Mouse (Mus musculus): ENCODE results near the gene Hacd1. TPM values are rescaled to one million over a fixed set of nuclear protein-coding genes. Genes with fewer than 3 reads are reported as not detected.

Hacd1 gene
- polyA plus RNA-seq, 1 experiment from 2014 or later: 85.7 TPM

DNA sequence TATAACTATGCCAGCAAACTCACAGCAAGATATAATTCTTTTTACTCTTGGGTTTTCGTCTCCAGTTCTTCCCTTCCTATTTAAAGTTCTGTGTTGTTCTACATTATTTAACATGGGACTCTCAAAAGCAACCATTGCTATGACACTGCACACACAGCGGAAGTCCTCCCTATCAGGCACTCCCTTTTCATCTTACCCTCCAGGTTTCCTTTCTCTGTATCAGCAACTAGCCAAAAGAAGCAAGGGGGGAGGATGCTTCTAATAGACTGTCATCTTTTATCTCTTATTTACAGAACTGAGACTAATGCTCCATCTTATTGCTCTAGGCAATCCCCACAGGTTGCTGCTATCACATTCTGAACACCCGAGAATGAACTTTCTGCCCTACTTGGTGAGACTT is 120.6 kb downstream of the Hacd1 start:
- WGBS: 68% methylated on average over 3 of the region's 3 CpGs
- no peaks in the 10 kb centered on the region for H3K9me3 ChIP-seq (ENCODE audit: control insufficient read depth)
- H3K9ac ChIP-seq (ENCODE audit: low read depth, low read length): no peak overlapping the region
- no peak overlapping the region for H3K4me2 ChIP-seq (replicated peaks; ENCODE audit: low read depth)
- H3K27me3 ChIP-seq (replicated peaks; ENCODE audit: control insufficient read depth, insufficient read depth, low read length): no peaks in the 10 kb centered on the region
- no peak overlapping the region for H3K4me3 ChIP-seq (ENCODE audit: low read depth, low read length)
- no peak for TF ChIP-seq CTCF (IDR thresholded peaks at IDR 0.05; ENCODE audit: low read depth)
- H3K4me1 ChIP-seq (replicated peaks; ENCODE audit: control insufficient read depth, insufficient read depth, low read length): no peaks in the 10 kb centered on the region
- ATAC-seq: no peak
- H3K36me3 ChIP-seq (ENCODE audit: control insufficient read depth, insufficient read depth): no peaks in the 10 kb centered on the region
- H3K27ac ChIP-seq (ENCODE audit: low read depth, low read length): no peak overlapping the region

DNA sequence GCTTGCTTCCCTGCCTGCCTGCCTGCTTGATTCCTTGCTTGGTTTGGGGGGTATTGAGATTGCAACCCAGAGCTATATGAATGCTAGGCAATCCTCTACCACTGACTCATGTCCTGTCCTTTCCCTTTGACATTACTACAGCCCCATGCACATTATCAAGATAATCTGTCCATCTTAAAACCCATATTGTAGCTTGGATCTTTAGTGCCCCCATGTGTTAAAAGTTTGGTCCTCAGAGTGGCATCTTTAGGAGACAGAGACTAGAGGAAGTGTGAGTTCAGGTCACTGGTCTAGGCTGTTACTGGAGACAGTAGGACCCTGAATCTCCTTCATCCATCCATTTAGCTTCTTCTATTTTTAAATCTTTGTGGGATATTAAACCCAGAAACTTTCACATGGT is 123.7 kb downstream of the Hacd1 start:
- TF ChIP-seq CTCF (IDR thresholded peaks at IDR 0.05; ENCODE audit: low read depth): no peak
- no peak for ATAC-seq
- Histone ChIP-seq H3K4me1 (replicated peaks; ENCODE audit: control insufficient read depth, insufficient read depth, low read length) (no peaks in the 10 kb centered on the region), H3K36me3 (ENCODE audit: control insufficient read depth, insufficient read depth) (no peaks in the 10 kb centered on the region), H3K9me3 (ENCODE audit: control insufficient read depth) (no peaks in the 10 kb centered on the region), H3K27ac (ENCODE audit: low read depth, low read length) (no peak overlapping the region), H3K4me2 (replicated peaks; ENCODE audit: low read depth) (no peak overlapping the region), H3K4me3 (ENCODE audit: low read depth, low read length) (no peak overlapping the region), H3K27me3 (replicated peaks; ENCODE audit: control insufficient read depth, insufficient read depth, low read length) (no peaks in the 10 kb centered on the region), H3K9ac (ENCODE audit: low read depth, low read length) (no peak overlapping the region)

DNA sequence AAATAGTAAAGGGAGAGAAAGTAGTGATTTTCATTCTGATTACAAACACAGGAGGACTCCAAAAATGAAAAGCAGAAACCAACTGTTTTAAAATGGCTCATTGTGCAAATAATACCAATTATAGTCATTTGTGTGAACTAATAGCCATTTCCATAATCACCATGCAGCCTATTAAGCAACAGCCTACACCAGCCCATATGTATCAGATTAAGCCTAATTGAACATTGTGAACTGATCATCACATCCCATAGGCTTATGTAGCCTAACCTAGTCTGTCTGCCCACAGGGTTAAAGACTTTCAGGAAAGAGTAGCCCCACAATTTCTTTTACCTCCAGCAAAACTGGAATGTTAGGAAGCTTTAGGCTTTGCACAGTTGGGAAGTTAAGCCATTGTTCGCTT is 125.2 kb downstream of the Hacd1 start:
- no peaks in the 10 kb centered on the region for H3K9me3 ChIP-seq (ENCODE audit: control insufficient read depth)
- no peaks in the 10 kb centered on the region for H3K4me1 ChIP-seq (replicated peaks; ENCODE audit: control insufficient read depth, insufficient read depth, low read length)
- no peaks in the 10 kb centered on the region for H3K36me3 ChIP-seq (ENCODE audit: control insufficient read depth, insufficient read depth)
- H3K27me3 ChIP-seq (replicated peaks; ENCODE audit: control insufficient read depth, insufficient read depth, low read length): no peaks in the 10 kb centered on the region
- ATAC-seq: no peak
- H3K4me3 ChIP-seq (ENCODE audit: low read depth, low read length): no peak overlapping the region
- H3K27ac ChIP-seq (ENCODE audit: low read depth, low read length): no peak overlapping the region
- no peak for TF ChIP-seq CTCF (IDR thresholded peaks at IDR 0.05; ENCODE audit: low read depth)
- H3K9ac ChIP-seq (ENCODE audit: low read depth, low read length): no peak overlapping the region
- 94% methylated on average over 1 of the region's 1 CpGs for WGBS
- H3K4me2 ChIP-seq (replicated peaks; ENCODE audit: low read depth): no peak overlapping the region

DNA sequence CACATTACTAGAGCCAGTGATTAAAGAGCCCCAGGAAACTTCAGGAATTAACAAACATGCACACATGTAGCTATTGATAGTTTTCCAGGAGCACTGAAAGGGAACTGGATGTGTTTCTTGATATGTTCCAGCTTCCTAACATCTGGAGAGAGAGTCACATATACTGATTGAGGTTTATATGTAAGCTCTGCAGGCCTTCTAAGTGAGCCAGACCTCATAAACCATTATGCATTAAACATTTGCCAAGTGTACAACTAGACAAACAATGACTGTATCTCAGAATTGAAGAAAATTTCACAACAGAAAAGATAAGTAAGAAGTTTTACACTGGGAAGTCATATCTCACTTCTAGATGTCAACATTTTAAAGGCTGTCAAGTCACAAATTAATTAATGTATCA is 167.4 kb downstream of the Hacd1 start:
- Histone ChIP-seq H3K27ac (ENCODE audit: low read depth, low read length) (no peak overlapping the region), H3K36me3 (ENCODE audit: control insufficient read depth, insufficient read depth) (no peaks in the 10 kb centered on the region), H3K4me3 (ENCODE audit: low read depth, low read length) (no peak overlapping the region), H3K9ac (ENCODE audit: low read depth, low read length) (no peak overlapping the region), H3K4me2 (replicated peaks; ENCODE audit: low read depth) (no peak overlapping the region), H3K27me3 (replicated peaks; ENCODE audit: control insufficient read depth, insufficient read depth, low read length) (no peaks in the 10 kb centered on the region), H3K4me1 (replicated peaks; ENCODE audit: control insufficient read depth, insufficient read depth, low read length) (no peaks in the 10 kb centered on the region), H3K9me3 (ENCODE audit: control insufficient read depth) (no peaks in the 10 kb centered on the region)
- no peak for ATAC-seq
- TF ChIP-seq CTCF (IDR thresholded peaks at IDR 0.05; ENCODE audit: low read depth): no peak

DNA sequence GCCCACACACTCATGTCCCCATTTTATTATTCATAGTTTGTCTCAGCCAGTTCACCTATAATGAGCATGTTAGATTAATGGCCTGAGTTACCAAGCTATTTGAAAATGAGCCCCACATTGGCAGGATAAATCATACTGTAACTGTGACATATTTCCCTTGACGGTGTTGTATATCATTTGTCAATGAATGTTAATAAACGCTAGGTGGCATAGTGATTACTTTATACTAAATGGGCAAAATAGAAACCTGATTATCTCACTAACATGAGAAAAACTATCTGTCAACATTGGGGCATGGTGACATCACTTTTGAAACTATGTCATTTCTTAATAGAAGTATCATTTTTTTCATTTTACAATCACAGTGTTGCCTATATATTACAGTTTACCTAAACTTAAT is 198.5 kb downstream of the Hacd1 start:
- no peak for ATAC-seq
- 63% methylated on average over 2 of the region's 2 CpGs for WGBS
- Histone ChIP-seq H3K9me3 (ENCODE audit: control insufficient read depth) (no peaks in the 10 kb centered on the region), H3K4me2 (replicated peaks; ENCODE audit: low read depth) (no peak overlapping the region), H3K4me3 (ENCODE audit: low read depth, low read length) (no peak overlapping the region), H3K4me1 (replicated peaks; ENCODE audit: control insufficient read depth, insufficient read depth, low read length) (no peaks in the 10 kb centered on the region), H3K27ac (ENCODE audit: low read depth, low read length) (no peak overlapping the region), H3K9ac (ENCODE audit: low read depth, low read length) (no peak overlapping the region), H3K36me3 (ENCODE audit: control insufficient read depth, insufficient read depth) (no peaks in the 10 kb centered on the region), H3K27me3 (replicated peaks; ENCODE audit: control insufficient read depth, insufficient read depth, low read length) (no peaks in the 10 kb centered on the region)
- TF ChIP-seq CTCF (IDR thresholded peaks at IDR 0.05; ENCODE audit: low read depth): no peak

DNA sequence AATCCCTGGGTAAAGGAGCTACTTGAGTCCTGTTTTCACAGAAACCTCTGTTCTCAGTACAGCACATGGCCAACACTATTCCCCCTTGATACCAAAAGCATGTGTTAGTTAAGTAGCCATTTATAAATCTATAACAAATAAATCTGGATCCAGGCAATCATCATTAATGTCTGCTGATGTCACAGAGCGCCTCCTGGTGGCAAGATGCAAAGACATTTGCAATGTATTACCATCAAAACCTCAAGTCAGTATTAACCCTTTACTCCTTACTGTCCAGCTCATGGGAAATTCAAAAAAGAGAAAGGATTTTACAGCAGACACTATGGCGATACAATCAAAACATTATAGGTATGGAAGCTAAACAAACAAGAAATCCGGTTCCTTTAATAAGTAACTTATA is 200.4 kb downstream of the Hacd1 start:
- Histone ChIP-seq H3K9ac (ENCODE audit: low read depth, low read length) (no peak overlapping the region), H3K4me2 (replicated peaks; ENCODE audit: low read depth) (no peak overlapping the region), H3K36me3 (ENCODE audit: control insufficient read depth, insufficient read depth) (no peaks in the 10 kb centered on the region), H3K9me3 (ENCODE audit: control insufficient read depth) (no peaks in the 10 kb centered on the region), H3K4me1 (replicated peaks; ENCODE audit: control insufficient read depth, insufficient read depth, low read length) (no peaks in the 10 kb centered on the region), H3K27me3 (replicated peaks; ENCODE audit: control insufficient read depth, insufficient read depth, low read length) (no peaks in the 10 kb centered on the region), H3K27ac (ENCODE audit: low read depth, low read length) (no peak overlapping the region), H3K4me3 (ENCODE audit: low read depth, low read length) (no peak overlapping the region)
- no peak for ATAC-seq
- 61% methylated on average over 3 of the region's 3 CpGs for WGBS
- peak; percentile 62 for TF ChIP-seq CTCF (IDR thresholded peaks at IDR 0.05; ENCODE audit: low read depth)

DNA sequence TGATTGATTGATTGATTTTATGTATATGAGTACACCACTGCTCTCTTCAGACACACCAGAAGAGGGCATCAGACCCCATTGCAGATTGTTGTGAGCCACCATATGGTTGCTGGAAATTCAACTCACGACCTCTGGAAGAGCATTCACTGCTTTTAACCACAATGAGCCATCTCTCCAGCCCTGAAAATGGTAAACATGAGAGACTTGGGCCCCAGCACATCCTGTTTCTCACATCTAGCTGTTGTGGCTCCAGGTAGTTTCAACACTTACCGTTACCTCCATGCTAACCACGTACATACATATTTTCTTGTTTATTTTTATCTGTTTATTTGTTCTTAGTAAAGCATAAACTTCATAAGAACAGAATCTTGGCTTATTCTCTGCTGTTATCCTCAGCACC is 219.6 kb downstream of the Hacd1 start:
- H3K4me2 ChIP-seq (replicated peaks; ENCODE audit: low read depth): no peak overlapping the region
- no peak for TF ChIP-seq CTCF (IDR thresholded peaks at IDR 0.05; ENCODE audit: low read depth)
- no peaks in the 10 kb centered on the region for H3K36me3 ChIP-seq (ENCODE audit: control insufficient read depth, insufficient read depth)
- no peak overlapping the region for H3K4me3 ChIP-seq (ENCODE audit: low read depth, low read length)
- H3K4me1 ChIP-seq (replicated peaks; ENCODE audit: control insufficient read depth, insufficient read depth, low read length): no peaks in the 10 kb centered on the region
- no peaks in the 10 kb centered on the region for H3K9me3 ChIP-seq (ENCODE audit: control insufficient read depth)
- no peak overlapping the region for H3K9ac ChIP-seq (ENCODE audit: low read depth, low read length)
- ATAC-seq: no peak
- H3K27me3 ChIP-seq (replicated peaks; ENCODE audit: control insufficient read depth, insufficient read depth, low read length): no peaks in the 10 kb centered on the region
- 73% methylated on average over 3 of the region's 3 CpGs for WGBS
- H3K27ac ChIP-seq (ENCODE audit: low read depth, low read length): no peak overlapping the region

Data from intestine, postnatal 0 days (tissue).